Mouse (Mus musculus) spleen, postnatal 0 days (tissue): Measurements from ENCODE around the gene Tlr13. TPM values are rescaled to one million over a fixed set of nuclear protein-coding genes. Genes with fewer than 3 reads are reported as not detected.

Experiments
- polyA plus RNA-seq: library from polyadenylated mRNA; unstranded; fragments of >200 nt; fragmentation: Nextera tagmentation; extraction: Ambion mirVana; gene quantifications from 2 replicates; pipeline ENCODE4 v1.2.1, GENCODE M21; 2015

Tlr13 gene
- polyA plus RNA-seq = 3.2 and 4.4 TPM in 2 replicates

DNA sequence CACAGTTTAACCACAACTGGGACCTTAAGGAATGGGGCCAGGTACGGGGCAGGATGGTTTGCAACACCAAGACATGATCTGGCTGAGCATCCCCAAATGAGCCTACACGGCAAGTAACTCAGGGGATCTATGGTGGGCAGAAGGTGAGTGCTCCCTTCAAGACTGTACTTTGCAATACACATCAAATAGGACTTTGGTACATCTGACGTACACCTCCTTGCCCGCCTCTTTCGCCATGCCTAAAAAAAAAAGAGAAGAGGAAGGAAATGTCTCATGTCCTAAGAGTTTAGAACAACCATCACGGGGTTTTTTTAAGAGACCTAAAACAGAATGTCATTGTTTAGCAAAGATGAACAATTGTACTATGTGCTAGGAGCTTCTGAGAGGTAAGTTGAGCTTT, at the start of gene Tlr13:
Gene Tlr13 (plus strand): TSS at position 269 of the 400 bp plus-strand sequence.

DNA sequence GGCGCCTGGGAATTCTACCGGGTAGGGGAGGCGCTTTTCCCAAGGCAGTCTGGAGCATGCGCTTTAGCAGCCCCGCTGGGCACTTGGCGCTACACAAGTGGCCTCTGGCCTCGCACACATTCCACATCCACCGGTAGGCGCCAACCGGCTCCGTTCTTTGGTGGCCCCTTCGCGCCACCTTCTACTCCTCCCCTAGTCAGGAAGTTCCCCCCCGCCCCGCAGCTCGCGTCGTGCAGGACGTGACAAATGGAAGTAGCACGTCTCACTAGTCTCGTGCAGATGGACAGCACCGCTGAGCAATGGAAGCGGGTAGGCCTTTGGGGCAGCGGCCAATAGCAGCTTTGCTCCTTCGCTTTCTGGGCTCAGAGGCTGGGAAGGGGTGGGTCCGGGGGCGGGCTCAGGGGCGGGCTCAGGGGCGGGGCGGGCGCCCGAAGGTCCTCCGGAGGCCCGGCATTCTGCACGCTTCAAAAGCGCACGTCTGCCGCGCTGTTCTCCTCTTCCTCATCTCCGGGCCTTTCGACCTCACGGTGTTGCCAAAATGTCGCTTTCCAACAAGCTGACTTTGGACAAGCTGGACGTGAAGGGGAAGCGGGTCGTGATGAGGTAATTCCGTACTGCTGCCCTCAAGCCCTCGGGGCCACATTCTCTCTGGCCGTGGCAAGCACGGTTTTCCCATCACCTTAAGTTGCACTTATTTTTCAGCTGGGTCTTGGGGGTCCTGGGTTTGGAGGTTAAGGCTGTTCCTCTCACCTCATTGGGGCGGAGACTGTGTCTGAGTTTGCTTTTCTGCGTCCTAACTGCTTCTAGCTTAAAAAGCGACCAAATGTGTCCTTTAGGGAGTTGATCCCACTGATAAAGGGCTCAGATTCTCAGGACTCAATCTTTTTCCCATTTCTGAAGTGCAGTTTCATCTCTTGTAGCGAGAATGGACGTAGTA, 44.0 kb downstream of the Tlr13 start, which contains the start of gene Pgk1:
Gene Pgk1 (plus strand): TSS at position 388 of the 937 bp plus-strand sequence.

Other genes starting within 250 kb of the Tlr13 start
- gene Atrx, start 213.8 kb upstream of the Tlr13 start, polyA plus RNA-seq = 76.4 and 92.5 TPM in 2 replicates
- gene Magt1, start 131.3 kb upstream of the Tlr13 start, polyA plus RNA-seq = 22.6 and 26.5 TPM in 2 replicates
- gene Cox7b, start 127.5 kb upstream of the Tlr13 start, polyA plus RNA-seq = 308 and 316 TPM in 2 replicates
- 4.7 and 6.3 TPM in 2 replicates for gene Atp7a, start 115.9 kb upstream of the Tlr13 start, polyA plus RNA-seq
- gene Pgk1, start 43.9 kb downstream of the Tlr13 start, polyA plus RNA-seq = 104 and 111 TPM in 2 replicates
- 7.5 and 7.6 TPM in 2 replicates for gene Taf9b, start 78.0 kb downstream of the Tlr13 start, polyA plus RNA-seq
- gene Fnd3c2, start 112.2 kb downstream of the Tlr13 start, polyA plus RNA-seq = not detected in 2 replicates